Mouse (Mus musculus): ENCODE measurements around the gene Mlana.

Mlana gene

DNA sequence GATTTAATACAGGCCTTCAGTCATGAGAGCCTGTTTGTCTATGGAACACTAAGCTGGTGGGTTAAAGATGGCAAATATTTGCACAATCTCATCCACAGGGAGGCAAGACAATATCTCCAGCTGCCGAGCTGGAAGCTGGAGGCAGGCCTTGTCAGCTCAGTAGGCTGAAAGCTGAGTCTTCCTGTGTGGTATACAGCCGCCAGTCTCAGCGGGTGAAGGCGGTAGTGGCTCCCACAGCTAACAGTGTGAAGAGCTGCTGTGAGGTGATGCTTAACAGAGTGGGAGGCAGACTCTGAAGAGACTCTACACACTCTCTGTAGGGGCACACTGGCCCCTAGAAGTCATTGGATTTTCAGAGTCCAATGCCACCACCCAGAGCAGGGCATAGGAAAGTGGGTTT is 4.1 kb downstream of the Mlana start:
- TF ChIP-seq GATA4 (IDR thresholded peaks at IDR 0.05; ENCODE audit: insufficient replicate concordance, low read length): no peak

DNA sequence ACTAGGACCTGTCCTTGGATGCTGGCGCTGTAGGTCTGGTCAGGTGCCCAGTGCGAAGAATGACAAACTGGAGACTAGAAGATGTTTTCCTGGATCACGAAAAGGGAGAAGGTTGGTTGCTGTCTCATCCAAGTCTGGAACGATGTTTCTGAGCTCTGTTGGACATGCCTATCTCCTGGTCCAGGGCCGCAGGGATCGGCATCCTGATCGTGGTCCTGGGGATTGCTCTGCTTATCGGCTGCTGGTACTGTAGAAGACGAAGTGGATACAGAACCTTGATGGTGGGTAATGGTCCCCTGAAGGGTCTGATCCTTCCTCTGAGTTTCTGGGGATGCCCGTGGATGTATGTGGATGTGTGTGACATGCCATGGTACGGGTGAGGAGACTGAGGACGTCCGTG is 6.8 kb downstream of the Mlana start:
- no peak for TF ChIP-seq GATA4 (IDR thresholded peaks at IDR 0.05; ENCODE audit: insufficient replicate concordance, low read length)

DNA sequence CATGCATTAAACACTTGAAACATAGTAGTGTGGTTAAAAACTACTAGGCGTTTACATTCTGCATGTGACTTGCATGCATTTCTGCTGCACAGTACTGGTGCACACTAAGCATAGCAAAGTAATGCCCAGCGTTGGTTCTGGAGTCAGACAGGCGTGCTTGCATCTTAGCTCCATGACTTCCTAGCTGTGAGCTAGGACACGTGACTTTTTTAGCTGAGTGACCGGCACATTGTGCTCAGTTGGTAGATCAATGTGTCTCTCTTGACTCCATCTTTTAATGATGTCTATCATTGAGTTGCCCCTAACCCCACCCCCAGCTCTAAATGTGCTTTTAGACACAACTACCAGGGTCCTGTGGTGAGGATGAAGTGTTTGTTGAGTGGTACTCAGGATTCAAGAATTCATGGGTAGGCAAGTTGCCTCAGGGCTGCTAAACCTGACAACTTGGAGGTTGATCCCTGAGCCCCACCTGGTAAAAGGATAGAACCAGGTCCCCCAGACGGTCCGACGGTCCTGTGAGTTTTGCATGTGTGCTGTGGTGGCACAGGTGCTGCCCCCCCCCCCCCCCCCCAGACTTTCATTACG is 9.8 kb downstream of the Mlana start:
- no peak for TF ChIP-seq GATA4 (IDR thresholded peaks at IDR 0.05; ENCODE audit: insufficient replicate concordance, low read length)

DNA sequence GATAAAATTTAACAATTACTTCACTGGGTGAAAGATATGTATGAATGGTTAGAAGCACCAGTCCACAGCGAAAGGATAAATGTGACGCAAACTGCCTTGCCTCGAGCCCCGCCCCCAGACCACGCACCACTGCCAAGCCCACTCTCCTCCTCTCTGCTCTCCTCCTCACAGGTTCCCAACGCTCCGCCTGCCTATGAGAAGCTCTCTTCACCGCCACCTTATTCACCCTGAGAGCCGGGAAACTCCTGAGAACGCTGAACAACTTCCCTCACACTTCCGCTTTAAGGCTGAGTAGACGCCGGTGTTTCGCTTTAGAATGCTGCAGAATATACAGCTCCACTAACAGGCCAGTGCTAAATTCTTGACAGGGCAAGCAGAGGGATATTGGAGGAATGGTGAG is 10.4 kb downstream of the Mlana start:
- TF ChIP-seq GATA4 (IDR thresholded peaks at IDR 0.05; ENCODE audit: insufficient replicate concordance, low read length): no peak

DNA sequence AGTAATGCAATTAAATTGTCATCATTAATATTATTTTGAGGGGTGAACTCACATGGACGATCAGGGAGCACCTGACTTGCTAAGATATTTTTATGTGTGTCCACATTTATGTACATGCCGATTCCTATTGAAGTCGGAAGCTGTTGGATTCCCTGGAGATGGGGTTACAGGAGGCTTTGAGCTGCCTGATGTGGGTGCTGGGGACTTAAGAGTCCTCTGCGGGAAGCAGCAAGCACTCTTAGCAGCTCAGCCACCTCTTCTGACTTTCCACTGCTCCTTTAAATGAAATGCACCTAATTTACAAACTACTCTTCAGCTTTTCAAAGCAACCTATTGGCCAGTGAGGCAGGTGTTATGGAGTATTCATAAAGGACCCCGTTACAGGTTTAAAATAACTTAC is 10.8 kb downstream of the Mlana start:
- no peak for TF ChIP-seq GATA4 (IDR thresholded peaks at IDR 0.05; ENCODE audit: insufficient replicate concordance, low read length)

DNA sequence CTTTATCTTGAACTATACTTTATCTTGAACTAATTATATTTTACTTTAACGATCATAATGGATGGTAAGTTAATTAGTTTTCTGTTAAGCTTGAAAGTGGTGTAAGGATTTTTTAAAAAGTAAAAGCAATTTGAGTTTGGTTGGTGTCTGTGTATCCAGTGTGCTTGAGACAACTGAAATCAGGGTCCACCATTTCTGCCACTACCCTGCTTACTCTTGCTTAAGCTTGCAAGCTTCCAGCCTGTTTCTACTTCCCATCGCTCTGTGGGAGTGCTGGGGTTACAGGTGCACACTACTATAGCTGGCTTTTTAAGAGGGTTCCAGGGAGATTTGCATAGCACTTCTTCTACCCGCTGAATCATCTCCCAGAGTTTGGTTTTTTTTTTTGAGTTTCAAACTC is 11.8 kb downstream of the Mlana start:
- TF ChIP-seq GATA4 (IDR thresholded peaks at IDR 0.05; ENCODE audit: insufficient replicate concordance, low read length): no peak

DNA sequence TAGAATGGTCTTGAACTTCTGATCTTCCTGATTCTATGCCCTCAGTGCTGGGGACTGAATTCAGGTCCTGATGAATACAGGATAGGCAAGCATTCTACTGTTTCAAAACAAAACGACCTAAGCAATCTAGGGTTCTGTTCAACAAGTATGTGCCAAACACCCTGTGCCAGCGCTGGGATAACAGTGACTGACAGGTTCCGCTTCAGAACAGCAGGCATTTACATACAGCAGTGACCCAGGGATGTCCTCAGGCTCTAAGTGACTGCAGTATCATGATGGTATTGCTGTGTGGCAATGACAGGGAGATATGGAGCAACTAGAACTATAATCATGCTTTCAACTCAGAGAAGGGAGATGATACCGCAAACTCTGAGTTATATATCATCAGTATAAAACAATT is 15.8 kb downstream of the Mlana start:
- TF ChIP-seq GATA4 (IDR thresholded peaks at IDR 0.05; ENCODE audit: insufficient replicate concordance, low read length): no peak

DNA sequence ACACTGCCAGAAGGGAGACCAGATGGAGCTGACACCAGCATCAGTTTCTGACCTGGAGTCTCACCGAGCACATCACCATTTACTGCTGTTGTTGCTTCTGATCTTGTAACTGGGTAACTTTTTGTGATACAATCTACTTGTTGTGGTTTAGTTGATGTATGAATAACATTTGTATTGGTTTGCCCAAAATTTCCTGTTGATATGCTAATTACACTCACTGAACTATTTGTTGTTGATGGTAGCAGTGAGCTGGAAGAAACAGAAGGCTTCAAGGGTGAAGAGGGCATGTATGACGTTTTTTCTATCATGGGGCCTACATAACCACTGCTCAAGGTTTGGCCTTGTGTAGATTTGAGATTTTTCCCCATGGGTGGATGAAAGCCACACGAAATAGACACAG is 20.2 kb downstream of the Mlana start:
- no peak for TF ChIP-seq GATA4 (IDR thresholded peaks at IDR 0.05; ENCODE audit: insufficient replicate concordance, low read length)

DNA sequence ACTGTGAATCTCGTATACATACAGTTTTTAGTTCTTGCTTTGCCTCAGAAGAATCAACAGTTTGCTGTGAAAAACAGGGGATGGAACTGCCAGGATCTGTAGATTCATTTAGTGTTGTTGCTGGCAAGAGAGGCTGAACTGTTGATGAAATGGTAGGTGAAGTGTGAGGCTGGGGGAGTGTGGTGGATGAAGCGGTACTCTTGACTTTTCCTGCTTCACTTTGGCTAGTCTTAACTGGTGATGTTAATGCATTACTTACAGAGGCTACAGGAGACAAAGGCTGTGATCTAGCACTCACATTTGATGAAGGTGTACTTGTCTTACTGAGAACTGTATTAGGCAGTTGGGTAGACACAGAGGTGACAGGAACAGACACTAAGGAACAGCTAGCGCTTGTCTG is 20.9 kb downstream of the Mlana start:
- no peak for TF ChIP-seq GATA4 (IDR thresholded peaks at IDR 0.05; ENCODE audit: insufficient replicate concordance, low read length)

DNA sequence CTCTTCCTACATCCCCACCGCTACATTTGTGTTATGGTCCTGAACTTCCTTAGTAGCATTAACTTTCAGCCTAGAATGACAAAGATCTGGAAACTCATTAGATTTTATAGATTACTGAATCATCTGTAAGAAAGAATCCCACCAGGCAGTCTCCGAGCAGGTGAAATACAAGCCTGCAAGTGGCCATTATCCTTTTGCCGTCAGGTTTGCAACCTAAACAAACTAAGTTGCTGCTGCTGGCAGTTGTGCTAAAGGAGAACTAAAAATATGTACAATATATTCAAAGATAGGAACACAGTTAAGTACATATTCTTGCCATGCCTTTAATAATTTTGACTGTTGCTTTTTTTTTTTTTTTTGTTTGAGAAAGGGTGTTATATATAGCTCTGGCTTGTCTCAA is 37.8 kb downstream of the Mlana start:
- no peak for TF ChIP-seq GATA4 (IDR thresholded peaks at IDR 0.05; ENCODE audit: insufficient replicate concordance, low read length)

DNA sequence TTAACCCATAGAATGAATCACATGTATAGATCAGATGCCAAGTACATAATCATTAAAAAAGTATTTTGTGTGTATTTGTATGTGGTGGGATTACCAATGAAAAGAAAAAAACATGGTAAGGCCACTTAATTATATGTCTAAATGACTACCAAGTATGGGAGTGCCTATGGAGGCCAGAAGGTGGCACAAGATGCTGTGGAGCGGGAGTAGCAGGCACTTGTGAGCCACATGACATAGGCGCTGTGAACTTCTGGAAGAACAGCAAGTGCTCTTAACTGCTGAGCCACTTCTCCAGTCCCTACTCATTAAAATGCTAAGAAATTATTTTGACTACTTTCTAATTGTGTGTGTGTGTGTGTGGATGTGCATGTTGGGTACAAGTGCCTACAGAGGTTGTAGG is 42.0 kb downstream of the Mlana start:
- TF ChIP-seq GATA4 (IDR thresholded peaks at IDR 0.05; ENCODE audit: insufficient replicate concordance, low read length): no peak

DNA sequence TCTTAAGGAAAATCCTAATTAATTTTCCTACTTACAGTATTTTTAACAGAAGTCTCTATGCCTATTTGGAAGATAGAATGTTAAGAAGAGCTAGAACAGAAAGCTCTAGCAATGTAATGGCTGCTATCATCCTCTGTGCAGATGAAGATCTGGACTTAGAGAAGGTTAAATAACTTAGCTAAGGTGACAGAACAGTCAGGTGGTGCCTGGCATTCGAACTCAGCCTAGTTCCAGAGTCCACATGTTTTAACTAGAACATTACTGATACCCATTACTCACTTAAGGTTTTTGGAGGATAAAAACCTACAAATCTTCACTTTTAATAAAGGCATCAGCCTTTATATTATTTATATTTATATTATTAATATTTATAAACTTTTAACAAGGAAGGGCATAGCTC is 43.0 kb downstream of the Mlana start:
- no peak for TF ChIP-seq GATA4 (IDR thresholded peaks at IDR 0.05; ENCODE audit: insufficient replicate concordance, low read length)

DNA sequence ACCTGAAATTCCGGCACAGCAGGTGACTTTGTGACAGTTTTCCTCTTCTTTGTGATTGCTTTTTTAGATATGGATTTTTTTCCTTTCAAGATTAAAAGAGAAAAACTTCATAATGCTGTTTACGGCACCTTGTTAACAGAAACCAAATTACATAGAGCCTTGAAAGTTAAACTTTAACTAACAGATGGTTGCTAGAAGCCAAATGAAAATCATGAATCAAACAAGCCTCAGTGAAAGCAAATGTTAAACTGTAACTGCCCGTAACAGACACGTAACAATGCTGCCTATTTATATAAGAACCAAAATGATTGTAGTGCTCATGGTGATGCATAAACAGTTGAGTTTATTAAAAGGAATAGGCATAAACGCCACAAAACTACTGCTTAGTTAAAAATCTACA is 45.9 kb downstream of the Mlana start:
- no peak for TF ChIP-seq GATA4 (IDR thresholded peaks at IDR 0.05; ENCODE audit: insufficient replicate concordance, low read length)

DNA sequence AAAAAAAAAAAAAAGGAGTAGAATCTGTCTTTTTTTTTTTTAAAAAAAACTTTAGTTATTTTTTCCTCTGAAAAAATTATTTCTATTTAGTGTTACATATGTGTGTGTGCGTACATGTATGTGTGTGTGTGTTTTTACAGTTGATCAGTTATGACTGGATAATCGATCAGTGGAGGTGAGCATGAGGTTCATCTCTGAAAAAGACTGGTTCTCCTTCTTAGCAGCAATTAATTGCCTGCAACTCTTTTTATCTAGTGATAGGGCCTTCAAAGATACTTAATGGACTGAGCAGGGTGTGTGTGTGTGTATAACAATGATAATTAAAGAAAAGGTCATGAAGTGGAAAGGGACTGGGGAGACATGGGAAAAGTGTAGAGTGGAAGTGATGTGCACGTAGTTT is 53.4 kb downstream of the Mlana start:
- no peak for TF ChIP-seq GATA4 (IDR thresholded peaks at IDR 0.05; ENCODE audit: insufficient replicate concordance, low read length)

DNA sequence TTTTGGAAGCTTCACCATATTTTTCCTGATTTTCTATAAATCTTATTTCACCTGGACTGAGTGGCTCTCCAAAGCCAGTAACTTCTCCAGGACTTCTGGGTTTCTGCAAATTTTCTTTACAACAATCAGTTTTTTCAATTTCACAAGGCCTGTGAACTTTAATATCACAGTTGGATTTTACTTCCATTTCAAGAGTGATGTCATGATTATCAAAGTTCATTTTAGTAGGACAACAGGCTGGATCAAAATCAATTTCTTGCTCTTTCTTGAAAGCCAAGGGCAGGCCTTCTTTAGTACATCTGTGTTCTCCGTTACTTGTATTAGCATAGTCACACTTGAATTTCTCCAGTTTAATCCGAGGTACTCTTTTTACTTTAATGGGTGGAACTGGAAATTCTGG is 56.3 kb downstream of the Mlana start:
- TF ChIP-seq GATA4 (IDR thresholded peaks at IDR 0.05; ENCODE audit: insufficient replicate concordance, low read length): no peak

Measured in liver, adult (tissue).